Comparison of ENCODE assay signal across 8 mouse cellular contexts in genomic region chr14:122953331-122953730, GRCm38 (mm10). TPM values are rescaled to one million over a fixed set of nuclear protein-coding genes. Genes with fewer than 3 reads are reported as not detected.
A peak's percentile ranks its signal among the peaks of the same experiment; 100 is the strongest.
DNase-seq lines count a peak whose midpoint lies in the region; ATAC-seq and TF ChIP-seq lines count a peak whose summit lies in the region.
"Had no signal": no experiment of that assay in that cellular context is flagged by ENCODE, and none has a peak within 500 bp of the region (broad histone marks: within the 10 kb centered on the region; RNA-seq: fewer than 3 reads in every experiment).

No protein-coding gene starts in this region.

- peak; percentile 62 for ATAC-seq in forebrain, embryonic 14.5 days

- peak; percentile 64; the same call in 1 of the 2 replicates for TF ChIP-seq CTCF in brain, embryonic 14.5 days (IDR thresholded peaks at IDR 0.05; ENCODE audit: borderline replicate concordance, extremely low read depth, insufficient read depth, insufficient read length)
- TF ChIP-seq CTCF in left cerebral cortex, adult 2 months (IDR thresholded peaks at IDR 0.05) = peak; percentile 76

- no peak overlapping the region for H3K9ac ChIP-seq in forebrain, embryonic 14.5 days (ENCODE audit: low read length)

- H3K36me3 ChIP-seq in forebrain, embryonic 14.5 days (ENCODE audit: control insufficient read depth, insufficient read depth, low read length) = peaks cover 5% of the 10 kb centered on the region; the same call in 1 of the 2 replicates

- no peaks in the 10 kb centered on the region; the same call in 1 of the 2 replicates for H3K4me1 ChIP-seq in forebrain, embryonic 14.5 days (ENCODE audit: control insufficient read depth, insufficient read depth, low read length)

- peak; percentile 41 for DNase-seq in Muller cell, postnatal 12 days (ENCODE audit: inconsistent ontology term)
- DNase-seq in brain, embryonic 14.5 days (ENCODE audit: low read depth) = peak; percentile 81
- peak; percentile 82 for DNase-seq in forebrain, embryonic 14.5 days (ENCODE audit: low spot score)
- peak; percentile 74 for DNase-seq in induced T-regulatory cell, adult 2 months (ENCODE audit: low read depth)
- peak; percentile 63 to 66 for DNase-seq in left cerebral cortex, adult 2 months (ENCODE audit: extremely low spot score in 1 of 2, low spot score in 2 of 2)
- peak; percentile 39 for DNase-seq in mesoderm, embryonic 11.5 days (ENCODE audit: low read depth, low spot score)
- peak; percentile 3 for DNase-seq in skeletal muscle tissue, adult 2 months (ENCODE audit: low read depth, low spot score)

- H3K27ac ChIP-seq in forebrain, embryonic 14.5 days (ENCODE audit: low read depth, low read length) = no peak overlapping the region
- no peak overlapping the region for H3K27ac ChIP-seq in left cerebral cortex, adult 2 months

- no peaks in the 10 kb centered on the region for H3K9me3 ChIP-seq in forebrain, embryonic 14.5 days (replicated peaks; ENCODE audit: control insufficient read depth, low read length)
- H3K9me3 ChIP-seq: megakaryocyte, embryonic 14.5 days had no signal

- no peak for TF ChIP-seq POLR2A in brain, embryonic 14.5 days (IDR thresholded peaks at IDR 0.05; ENCODE audit: borderline replicate concordance, extremely low read depth, insufficient read depth, insufficient read length, poor library complexity, severe bottlenecking)

- H3K4me2 ChIP-seq in forebrain, embryonic 14.5 days (ENCODE audit: low read length) = no peak overlapping the region

- H3K27me3 ChIP-seq in forebrain, embryonic 14.5 days (replicated peaks; ENCODE audit: control insufficient read depth, insufficient read depth, low read length) = no peaks in the 10 kb centered on the region
- H3K27me3 ChIP-seq: megakaryocyte, embryonic 14.5 days had no signal

- 7% methylated on average over 1 of the region's 1 CpGs for WGBS in forebrain, embryonic 14.5 days

- intact Hi-C loops in left cerebral cortex, adult 2 months (cut with DNase I) = loop anchor here (1.0 kb wide), 2 partner anchors 285 to 361 kb away; no protein-coding TSS in a partner anchor

- no peak overlapping the region for H3K4me3 ChIP-seq in forebrain, embryonic 14.5 days (ENCODE audit: low read depth, low read length)
- H3K4me3 ChIP-seq in left cerebral cortex, adult 2 months = no peak overlapping the region
- H3K4me3 ChIP-seq: megakaryocyte, embryonic 14.5 days had no signal

RNA-seq across cellular contexts. Expression of gene Tmtc4, which starts 30.5 kb away (rescaled TPM):
- 32.0 and 40.0 TPM in 2 replicates for polyA plus RNA-seq in brain, embryonic 14.5 days (2012; rRNA removed)
- 41.5 and 41.8 TPM in 2 replicates for polyA plus RNA-seq in forebrain, embryonic 14.5 days (2014; fragmentation: Nextera tagmentation; extraction: Ambion mirVana)
- 10 to 100 TPM; 23.0 to 29.0 TPM for total RNA-seq in left cerebral cortex, adult 2 months (2021)

RNA-seq across cellular contexts. Expression of gene Ggact, which starts 39.8 kb away (rescaled TPM):
- 6.1 and 8.4 TPM in 2 replicates for polyA plus RNA-seq in brain, embryonic 14.5 days (2012; rRNA removed)
- polyA plus RNA-seq in forebrain, embryonic 14.5 days (2014; fragmentation: Nextera tagmentation; extraction: Ambion mirVana) = 6.9 and 7.7 TPM in 2 replicates
- total RNA-seq in left cerebral cortex, adult 2 months (2021) = 10 to 100 TPM; 29.8 to 29.9 TPM

Comparison
In these comparisons a context has a peak if more than half of its experiments do, and no peak if none do; other contexts are left out.
1. DNase-seq: peak in every context shown above with its lines; median percentile 82 in forebrain, embryonic 14.5 days; 81 in brain, embryonic 14.5 days; 74 in induced T-regulatory cell, adult 2 months; 64 in left cerebral cortex, adult 2 months; 41 in Muller cell, postnatal 12 days; 39 in mesoderm, embryonic 11.5 days; 3 in skeletal muscle tissue, adult 2 months.